Mouse (Mus musculus) kidney, embryonic 15.5 days (tissue): ENCODE measurements at regions not wholly inside any gene's neighbourhood (a gene's known extent, or its start where the extent isn't known, plus 50 kb on each side); places are given as distances from the start of the nearest gene placed in this dataset.
A peak's percentile ranks its signal among the peaks of the same experiment; 100 is the strongest.

Experiments used
- ATAC-seq: fragments of 200-750 bp; cut with Nextera tagmentation; replicated peaks from 2 replicates; pipeline ENCODE4 v1.8.0; 2017; ENCODE audit warnings: moderate TSS enrichment; ENCODE audit not compliant: low FRiP score
- H3K27ac ChIP-seq: fragments of 300-500 bp; sonication (generic); 2 replicates; pipeline ENCODE4 v1.5.1; 2015; ENCODE audit warnings: mild to moderate bottlenecking, inconsistent platforms
- H3K27me3 ChIP-seq: fragments of 300-500 bp; sonication (generic); 2 replicates; pipeline ENCODE4 v1.6.1; 2015; ENCODE audit warnings: inconsistent platforms
- H3K36me3 ChIP-seq: fragments of 300-500 bp; sonication (generic); 2 replicates; pipeline ENCODE4 v1.6.1; 2015; ENCODE audit warnings: inconsistent platforms
- H3K4me1 ChIP-seq: fragments of 300-500 bp; sonication (generic); 2 replicates; pipeline ENCODE4 v1.6.1; 2015; ENCODE audit warnings: inconsistent platforms
- H3K4me2 ChIP-seq: fragments of 300-500 bp; sonication (generic); 2 replicates; pipeline ENCODE4 v1.6.1; 2015; ENCODE audit warnings: moderate library complexity, mild to moderate bottlenecking, inconsistent platforms
- H3K4me3 ChIP-seq: fragments of 300-500 bp; sonication (generic); replicated peaks from 2 replicates; pipeline ENCODE4 v1.5.1; 2015; ENCODE audit warnings: mild to moderate bottlenecking, inconsistent platforms
- H3K9ac ChIP-seq: fragments of 300-500 bp; sonication (generic); 2 replicates; pipeline ENCODE4 v1.6.1; 2015; ENCODE audit warnings: mild to moderate bottlenecking, inconsistent platforms
- H3K9me3 ChIP-seq: fragments of 300-500 bp; sonication (generic); replicated peaks from 2 replicates; pipeline ENCODE4 v1.6.1; 2016; ENCODE audit warnings: inconsistent platforms
- WGBS: fragments of 180-500 bp; shearing (Covaris S2); methylation state at CpG from one replicate; pipeline ENCODE4 v1.1.7; 2015; ENCODE audit warnings: mixed read lengths; 5-methylcytosine and 5-hydroxymethylcytosine counted together

- Histone ChIP-seq H3K27ac (no peak overlapping the region), H3K27me3 (no peaks in the 10 kb centered on the region), H3K4me1 (no peaks in the 10 kb centered on the region), H3K9me3 (no peaks in the 10 kb centered on the region), H3K9ac (no peak overlapping the region), H3K4me2 (no peak overlapping the region), H3K4me3 (no peak overlapping the region), H3K36me3 (no peaks in the 10 kb centered on the region)
- 88% methylated on average over 3 of the region's 3 CpGs for WGBS
- no peak for ATAC-seq
Observed at GRCm38 (mm10) chr16:78090155-78090554, 211.1 kb upstream of the Cxadr start.

GRCm38 (mm10) chr16:78067532-78068118 is 233.7 kb upstream of the Cxadr start:
- 75% methylated on average over 10 of the region's 10 CpGs for WGBS
- Histone ChIP-seq H3K36me3 (no peaks in the 10 kb centered on the region), H3K27me3 (no peaks in the 10 kb centered on the region), H3K27ac (no peak overlapping the region), H3K4me2 (no peak overlapping the region), H3K9ac (no peak overlapping the region), H3K9me3 (no peaks in the 10 kb centered on the region), H3K4me3 (no peak overlapping the region), H3K4me1 (no peaks in the 10 kb centered on the region)
- no peak for ATAC-seq

- WGBS: 88% methylated on average over 6 of the region's 6 CpGs
- Histone ChIP-seq H3K9me3 (no peaks in the 10 kb centered on the region), H3K4me3 (no peak overlapping the region), H3K4me2 (no peak overlapping the region), H3K27me3 (no peaks in the 10 kb centered on the region), H3K4me1 (0 out of 2 replicates have a peak, but pooled peaks cover 3% of the 10 kb centered on the region), H3K27ac (no peak overlapping the region), H3K9ac (no peak overlapping the region), H3K36me3 (no peaks in the 10 kb centered on the region)
- no peak for ATAC-seq
Observed at GRCm38 (mm10) chr16:78060516-78060915, 240.8 kb upstream of the Cxadr start.

GRCm38 (mm10) chr16:78057549-78057948 is 243.7 kb upstream of the Cxadr start:
- Histone ChIP-seq H3K36me3 (no peaks in the 10 kb centered on the region), H3K4me3 (no peak overlapping the region), H3K4me1 (0 out of 2 replicates have a peak, but pooled peaks cover 3% of the 10 kb centered on the region), H3K27ac (no peak overlapping the region), H3K27me3 (no peaks in the 10 kb centered on the region), H3K9ac (no peak overlapping the region), H3K4me2 (no peak overlapping the region), H3K9me3 (no peaks in the 10 kb centered on the region)
- WGBS: 31% methylated on average over 3 of the region's 3 CpGs
- peak; percentile 75; the same call in 1 of the 2 replicates for ATAC-seq

- ATAC-seq: no peak; the same call in 1 of the 2 replicates
- 21% methylated on average over 7 of the region's 7 CpGs for WGBS
- Histone ChIP-seq H3K36me3 (no peaks in the 10 kb centered on the region), H3K27ac (no peak overlapping the region), H3K9ac (no peak overlapping the region), H3K4me3 (no peak overlapping the region), H3K4me1 (no peaks in the 10 kb centered on the region), H3K4me2 (no peak overlapping the region), H3K9me3 (no peaks in the 10 kb centered on the region), H3K27me3 (no peaks in the 10 kb centered on the region)
Observed at GRCm38 (mm10) chr16:78052133-78052532, 249.2 kb upstream of the Cxadr start.

- no peaks in the 10 kb centered on the region for H3K9me3 ChIP-seq
- H3K27me3 ChIP-seq: no peaks in the 10 kb centered on the region
- peak overlapping the region; percentile 18; the same call in 1 of the 2 replicates for H3K27ac ChIP-seq
- H3K4me3 ChIP-seq: no peak overlapping the region
- 0 out of 2 replicates have a peak, but pooled peaks cover 5% of the 10 kb centered on the region for H3K4me1 ChIP-seq
- H3K9ac ChIP-seq: no peak overlapping the region
- peak; percentile 89 for ATAC-seq
- 23% methylated on average over 4 of the region's 4 CpGs for WGBS
- no peaks in the 10 kb centered on the region for H3K36me3 ChIP-seq
- no peak overlapping the region for H3K4me2 ChIP-seq
Observed at GRCm38 (mm10) chr16:78040149-78040920, 261.0 kb upstream of the Cxadr start.

GRCm38 (mm10) chr16:78019605-78020285 is 281.5 kb upstream of the Cxadr start:
- Histone ChIP-seq H3K9me3 (no peaks in the 10 kb centered on the region), H3K27ac (no peak overlapping the region), H3K4me3 (no peak overlapping the region), H3K36me3 (no peaks in the 10 kb centered on the region), H3K9ac (no peak overlapping the region), H3K4me2 (no peak overlapping the region), H3K4me1 (no peaks in the 10 kb centered on the region), H3K27me3 (no peaks in the 10 kb centered on the region)
- 80% methylated on average over 8 of the region's 8 CpGs for WGBS
- ATAC-seq: no peak

GRCm38 (mm10) chr16:78015401-78015800 is 285.9 kb upstream of the Cxadr start:
- WGBS: 66% methylated on average over 2 of the region's 2 CpGs
- H3K9ac ChIP-seq: no peak overlapping the region
- H3K36me3 ChIP-seq: no peaks in the 10 kb centered on the region
- no peak overlapping the region for H3K4me3 ChIP-seq
- no peaks in the 10 kb centered on the region for H3K27me3 ChIP-seq
- no peak overlapping the region for H3K27ac ChIP-seq
- H3K4me2 ChIP-seq: no peak overlapping the region
- ATAC-seq: no peak
- H3K4me1 ChIP-seq: no peaks in the 10 kb centered on the region
- H3K9me3 ChIP-seq: no peaks in the 10 kb centered on the region

- Histone ChIP-seq H3K9me3 (no peaks in the 10 kb centered on the region), H3K4me1 (no peaks in the 10 kb centered on the region), H3K9ac (no peak overlapping the region), H3K4me3 (no peak overlapping the region), H3K36me3 (no peaks in the 10 kb centered on the region), H3K27me3 (no peaks in the 10 kb centered on the region), H3K27ac (no peak overlapping the region), H3K4me2 (no peak overlapping the region)
- WGBS: 87% methylated on average over 5 of the region's 5 CpGs
- ATAC-seq: no peak
Observed at GRCm38 (mm10) chr16:78013049-78013819, 288.1 kb upstream of the Cxadr start.

- no peak for ATAC-seq
- Histone ChIP-seq H3K4me1 (no peaks in the 10 kb centered on the region), H3K27ac (no peak overlapping the region), H3K9ac (no peak overlapping the region), H3K4me2 (no peak overlapping the region), H3K9me3 (no peaks in the 10 kb centered on the region), H3K4me3 (no peak overlapping the region), H3K36me3 (no peaks in the 10 kb centered on the region), H3K27me3 (no peaks in the 10 kb centered on the region)
- WGBS: 72% methylated on average over 5 of the region's 5 CpGs
Observed at GRCm38 (mm10) chr16:78004016-78004415, 297.3 kb upstream of the Cxadr start.

- ATAC-seq: no peak
- 72% methylated on average over 4 of the region's 4 CpGs for WGBS
- Histone ChIP-seq H3K4me1 (no peaks in the 10 kb centered on the region), H3K4me2 (no peak overlapping the region), H3K36me3 (no peaks in the 10 kb centered on the region), H3K27me3 (no peaks in the 10 kb centered on the region), H3K9me3 (0 out of 2 replicates have a peak, but pooled peaks cover 6% of the 10 kb centered on the region), H3K27ac (no peak overlapping the region), H3K9ac (no peak overlapping the region), H3K4me3 (no peak overlapping the region)
Observed at GRCm38 (mm10) chr16:77992986-77993385, 308.3 kb upstream of the Cxadr start.
